Mouse (Mus musculus): Measurements from ENCODE around the gene Aldh6a1. TPM values are rescaled to one million over a fixed set of nuclear protein-coding genes. Genes with fewer than 3 reads are reported as not detected.

The Aldh6a1 gene
- total and polyA plus RNA-seq, 2 experiments from 2014 or later = 37.4 to 41.3 TPM

GRCm38 (mm10) chr12:84451801-84452200 lies 997 bp upstream of the Aldh6a1 start:
- ATAC-seq (ENCODE audit: low FRiP score) = no peak
- no peaks in the 10 kb centered on the region for H3K27me3 ChIP-seq (ENCODE audit: insufficient read depth, low read length)

GRCm38 (mm10) chr12:84450351-84450717 lies 470 bp downstream of the Aldh6a1 start:
- 0% methylated on average over 6 of the region's 6 CpGs for WGBS
- no peaks in the 10 kb centered on the region for H3K36me3 ChIP-seq (ENCODE audit: insufficient read depth, low read length)
- H3K4me3 ChIP-seq (ENCODE audit: low read depth, low read length) = peak overlapping the region; percentile 75
- peak overlapping the region; percentile 55 for H3K9ac ChIP-seq (replicated peaks; ENCODE audit: low read length, poor library complexity, severe bottlenecking)
- peaks cover 8% of the 10 kb centered on the region; the same call in 1 of the 2 replicates for H3K4me1 ChIP-seq (ENCODE audit: insufficient read depth, low read length)
- H3K27ac ChIP-seq (ENCODE audit: low read depth, low read length) = peak overlapping the region; percentile 77
- H3K9me3 ChIP-seq (ENCODE audit: low read length) = no peaks in the 10 kb centered on the region
- no peaks in the 10 kb centered on the region for H3K27me3 ChIP-seq (ENCODE audit: insufficient read depth, low read length)
- peak; percentile 47 for DNase-seq (ENCODE audit: low spot score)
- no peak for TF ChIP-seq CTCF (IDR thresholded peaks at IDR 0.05)
- H3K4me2 ChIP-seq (ENCODE audit: low read depth, low read length, poor library complexity, severe bottlenecking) = peak overlapping the region; percentile 87
- peak; percentile 0; the same call in 1 of the 2 replicates for ATAC-seq (ENCODE audit: low FRiP score)

More at GRCm38 (mm10) chr12:84451801-84452200, 997 bp upstream of the Aldh6a1 start:
- Histone ChIP-seq H3K36me3 (ENCODE audit: insufficient read depth, low read length) (peaks cover under 1% of the 10 kb centered on the region; the same call in 1 of the 2 replicates), H3K9me3 (ENCODE audit: low read length) (no peaks in the 10 kb centered on the region), H3K27ac (ENCODE audit: low read depth, low read length) (peak overlapping the region; percentile 52), H3K4me1 (ENCODE audit: insufficient read depth, low read length) (peaks cover 8% of the 10 kb centered on the region; the same call in 1 of the 2 replicates), H3K9ac (replicated peaks; ENCODE audit: low read length, poor library complexity, severe bottlenecking) (peak overlapping the region; percentile 67), H3K4me3 (ENCODE audit: low read depth, low read length) (peak overlapping the region; percentile 75), H3K4me2 (ENCODE audit: low read depth, low read length, poor library complexity, severe bottlenecking) (peak overlapping the region; percentile 94)
- under 1% methylated on average over 11 of the region's 11 CpGs for WGBS
- DNase-seq (ENCODE audit: low spot score) = peak; percentile 5
- TF ChIP-seq CTCF (IDR thresholded peaks at IDR 0.05) = no peak

- Histone ChIP-seq H3K27ac (ENCODE audit: low read depth, low read length) (peak overlapping the region; percentile 77), H3K9me3 (ENCODE audit: low read length) (no peaks in the 10 kb centered on the region)
Measured at GRCm38 (mm10) chr12:84449887-84450286, 917 bp downstream of the Aldh6a1 start.

GRCm38 (mm10) chr12:84448181-84448580 lies 2.6 kb downstream of the Aldh6a1 start:
- H3K9ac ChIP-seq (replicated peaks; ENCODE audit: low read length, poor library complexity, severe bottlenecking) = no peak overlapping the region
- no peak overlapping the region for H3K27ac ChIP-seq (ENCODE audit: low read depth, low read length)
- no peak for ATAC-seq (ENCODE audit: low FRiP score)
- no peak overlapping the region for H3K4me2 ChIP-seq (ENCODE audit: low read depth, low read length, poor library complexity, severe bottlenecking)
- peaks cover 8% of the 10 kb centered on the region; the same call in 1 of the 2 replicates for H3K4me1 ChIP-seq (ENCODE audit: insufficient read depth, low read length)
- 84% methylated on average over 6 of the region's 6 CpGs for WGBS
- no peak for DNase-seq (ENCODE audit: low spot score)
- no peaks in the 10 kb centered on the region for H3K36me3 ChIP-seq (ENCODE audit: insufficient read depth, low read length)
- no peaks in the 10 kb centered on the region for H3K27me3 ChIP-seq (ENCODE audit: insufficient read depth, low read length)
- TF ChIP-seq CTCF (IDR thresholded peaks at IDR 0.05) = no peak
- no peaks in the 10 kb centered on the region for H3K9me3 ChIP-seq (ENCODE audit: low read length)
- H3K4me3 ChIP-seq (ENCODE audit: low read depth, low read length) = no peak overlapping the region

More at GRCm38 (mm10) chr12:84449887-84450286, 917 bp downstream of the Aldh6a1 start:
- no peak for ATAC-seq (ENCODE audit: low FRiP score)
- H3K9ac ChIP-seq (replicated peaks; ENCODE audit: low read length, poor library complexity, severe bottlenecking) = no peak overlapping the region
- TF ChIP-seq CTCF (IDR thresholded peaks at IDR 0.05) = no peak
- no peaks in the 10 kb centered on the region for H3K36me3 ChIP-seq (ENCODE audit: insufficient read depth, low read length)
- H3K4me1 ChIP-seq (ENCODE audit: insufficient read depth, low read length) = peaks cover 8% of the 10 kb centered on the region; the same call in 1 of the 2 replicates
- peak overlapping the region; percentile 75 for H3K4me3 ChIP-seq (ENCODE audit: low read depth, low read length)
- 58% methylated on average over 10 of the region's 10 CpGs for WGBS
- H3K4me2 ChIP-seq (ENCODE audit: low read depth, low read length, poor library complexity, severe bottlenecking) = peak overlapping the region; percentile 87
- H3K27me3 ChIP-seq (ENCODE audit: insufficient read depth, low read length) = no peaks in the 10 kb centered on the region
- DNase-seq (ENCODE audit: low spot score) = no peak

- DNase-seq (ENCODE audit: low spot score) (no peak), ATAC-seq (ENCODE audit: low FRiP score) (no peak)
- WGBS = 82% methylated on average over 1 of the region's 1 CpGs
- no peaks in the 10 kb centered on the region for H3K9me3 ChIP-seq (ENCODE audit: low read length)
- no peak overlapping the region for H3K4me2 ChIP-seq (ENCODE audit: low read depth, low read length, poor library complexity, severe bottlenecking)
- H3K27ac ChIP-seq (ENCODE audit: low read depth, low read length) = no peak overlapping the region
- no peak overlapping the region for H3K9ac ChIP-seq (replicated peaks; ENCODE audit: low read length, poor library complexity, severe bottlenecking)
- no peak for TF ChIP-seq CTCF (IDR thresholded peaks at IDR 0.05)
- no peaks in the 10 kb centered on the region for H3K27me3 ChIP-seq (ENCODE audit: insufficient read depth, low read length)
- no peak overlapping the region for H3K4me3 ChIP-seq (ENCODE audit: low read depth, low read length)
- no peaks in the 10 kb centered on the region for H3K36me3 ChIP-seq (ENCODE audit: insufficient read depth, low read length)
- peaks cover 6% of the 10 kb centered on the region; the same call in 1 of the 2 replicates for H3K4me1 ChIP-seq (ENCODE audit: insufficient read depth, low read length)
Measured at GRCm38 (mm10) chr12:84447386-84447785, 3.4 kb downstream of the Aldh6a1 start.

- DNase-seq (ENCODE audit: low spot score) (no peak), ATAC-seq (ENCODE audit: low FRiP score) (no peak)
- H3K27me3 ChIP-seq (ENCODE audit: insufficient read depth, low read length) = no peaks in the 10 kb centered on the region
- no peak overlapping the region for H3K4me2 ChIP-seq (ENCODE audit: low read depth, low read length, poor library complexity, severe bottlenecking)
- H3K4me1 ChIP-seq (ENCODE audit: insufficient read depth, low read length) = no peaks in the 10 kb centered on the region
- peaks cover 7% of the 10 kb centered on the region for H3K36me3 ChIP-seq (ENCODE audit: insufficient read depth, low read length)
- 81% methylated on average over 4 of the region's 4 CpGs for WGBS
- no peaks in the 10 kb centered on the region for H3K9me3 ChIP-seq (ENCODE audit: low read length)
- no peak overlapping the region for H3K27ac ChIP-seq (ENCODE audit: low read depth, low read length)
- no peak overlapping the region for H3K9ac ChIP-seq (replicated peaks; ENCODE audit: low read length, poor library complexity, severe bottlenecking)
- no peak overlapping the region for H3K4me3 ChIP-seq (ENCODE audit: low read depth, low read length)
- no peak for TF ChIP-seq CTCF (IDR thresholded peaks at IDR 0.05)
Measured at GRCm38 (mm10) chr12:84442526-84442925, 8.3 kb downstream of the Aldh6a1 start.

Data from midbrain, postnatal 0 days (tissue).